Mouse (Mus musculus): Measurements from ENCODE around the gene Tmed3.

Gene Tmed3

GRCm38 (mm10) chr9:89704265-89705196 is at the start of gene Tmed3:
TSS of gene Tmed3 (minus strand) at chr9:89705068.
- DNase-seq (ENCODE audit: low spot score in 2 of 2), result peak; percentile 86 to 87

- DNase-seq (ENCODE audit: low spot score in 2 of 2), result no peak
Measured at GRCm38 (mm10) chr9:89740041-89740440, 35.2 kb upstream of the Tmed3 start.

DNA sequence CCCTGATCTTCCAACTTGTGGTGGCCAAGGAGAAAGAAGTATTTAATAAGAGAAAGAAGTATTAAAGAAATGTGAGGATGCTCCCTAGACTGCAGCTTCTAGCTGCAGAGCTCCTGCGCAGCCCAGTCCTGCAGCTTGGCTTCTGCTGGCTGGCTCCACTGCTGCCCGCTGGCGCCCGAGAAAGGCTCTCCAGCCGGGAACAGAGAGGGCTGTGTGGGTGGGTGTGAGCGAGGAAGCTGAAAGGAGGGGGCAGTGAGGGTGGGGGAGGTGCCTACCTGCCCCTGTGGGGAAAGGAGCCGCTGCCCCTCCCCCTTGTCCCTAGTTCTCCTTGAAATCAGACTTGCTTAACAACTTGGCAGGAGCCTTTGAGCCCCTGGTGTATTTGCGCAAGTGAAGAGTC is 33.4 kb upstream of the Tmed3 start, which contains the start of gene Ankrd34c:
Ankrd34c (minus strand) TSS at position 181 of the 400 bp plus-strand sequence.
- DNase-seq (ENCODE audit: low spot score in 2 of 2), result peak; percentile 13 to 15

- peak in 1 of 2 experiments; percentile 5 for DNase-seq (ENCODE audit: low spot score in 2 of 2)
Measured at GRCm38 (mm10) chr9:89737888-89738287, 33.0 kb upstream of the Tmed3 start.

- DNase-seq (ENCODE audit: low spot score in 2 of 2), result peak; percentile 6 to 8
Measured at GRCm38 (mm10) chr9:89736932-89737705, 32.3 kb upstream of the Tmed3 start.

DNA sequence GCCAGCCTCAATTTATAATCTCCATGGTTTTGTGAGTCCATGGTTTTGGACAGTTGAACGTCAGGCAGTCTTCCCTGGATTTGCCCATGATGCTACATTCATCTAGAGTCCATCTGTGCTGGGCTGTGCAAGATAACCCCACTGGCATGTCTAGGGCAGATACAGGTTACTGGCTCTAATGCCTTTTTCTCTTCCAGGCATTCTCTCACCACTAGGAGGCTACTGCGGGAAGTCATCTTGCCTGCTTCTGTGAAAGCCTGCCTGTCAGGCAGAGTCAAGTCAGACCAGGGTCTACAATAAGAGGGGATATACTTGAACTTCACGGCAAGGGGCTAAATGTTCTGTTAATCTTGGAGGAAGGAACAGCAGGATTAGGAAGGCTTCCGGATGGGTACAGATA is 2.0 kb upstream of the Tmed3 start:
- no peak for DNase-seq (ENCODE audit: low spot score in 2 of 2)

- no peak for DNase-seq (ENCODE audit: low spot score in 2 of 2)
Measured at GRCm38 (mm10) chr9:89705197-89705533, 297 bp upstream of the Tmed3 start.

DNA sequence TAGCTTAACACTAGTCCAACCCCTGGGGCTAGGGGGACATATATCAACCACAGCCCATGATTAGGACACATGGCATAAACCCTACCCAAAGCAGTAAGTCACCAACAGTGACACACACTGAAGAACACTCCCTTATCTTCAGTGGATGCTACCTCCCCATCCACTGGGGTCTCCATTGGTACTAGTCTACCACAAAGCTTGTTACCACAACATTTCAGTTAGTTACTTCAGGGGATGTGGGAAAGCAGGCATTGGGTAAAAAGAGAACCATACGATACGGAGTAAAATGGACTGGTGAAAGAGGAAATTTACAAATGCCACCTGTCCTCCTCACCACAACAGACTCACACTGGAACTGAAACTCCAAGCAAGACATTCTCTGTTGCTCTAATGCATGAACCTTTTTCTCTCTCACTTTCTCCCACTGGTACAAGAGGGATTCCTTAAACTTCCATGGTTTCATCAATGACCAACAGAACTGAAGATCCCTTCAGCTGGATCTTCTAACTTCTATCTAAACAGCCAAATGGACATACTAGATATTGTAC is 3.9 kb downstream of the Tmed3 start:
- DNase-seq (ENCODE audit: low spot score in 2 of 2), result no peak

- DNase-seq (ENCODE audit: low spot score in 2 of 2), result no peak
Measured at GRCm38 (mm10) chr9:89695143-89695542, 9.7 kb downstream of the Tmed3 start.

GRCm38 (mm10) chr9:89693670-89694069 is 11.2 kb downstream of the Tmed3 start:
- DNase-seq (ENCODE audit: low spot score in 2 of 2), result no peak

DNA sequence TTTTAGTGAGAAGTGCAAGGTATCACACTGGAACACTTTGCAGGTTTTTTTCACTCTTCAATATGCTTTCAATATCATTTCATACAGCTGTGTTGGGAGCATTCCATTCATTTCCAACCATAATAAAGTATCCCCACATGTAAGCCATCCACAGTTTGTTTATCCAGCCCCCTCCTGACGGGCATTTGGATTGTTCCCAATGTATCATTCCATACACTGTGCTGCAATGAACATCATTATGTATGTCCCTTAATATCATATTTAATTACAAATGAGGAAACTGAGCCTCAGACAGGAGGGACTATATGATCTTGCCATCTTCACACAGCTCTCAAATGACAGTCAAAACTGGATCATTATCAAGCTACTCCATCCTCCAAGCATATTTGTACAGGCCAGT is 15.7 kb downstream of the Tmed3 start:
- no peak for DNase-seq (ENCODE audit: low spot score in 2 of 2)

DNA sequence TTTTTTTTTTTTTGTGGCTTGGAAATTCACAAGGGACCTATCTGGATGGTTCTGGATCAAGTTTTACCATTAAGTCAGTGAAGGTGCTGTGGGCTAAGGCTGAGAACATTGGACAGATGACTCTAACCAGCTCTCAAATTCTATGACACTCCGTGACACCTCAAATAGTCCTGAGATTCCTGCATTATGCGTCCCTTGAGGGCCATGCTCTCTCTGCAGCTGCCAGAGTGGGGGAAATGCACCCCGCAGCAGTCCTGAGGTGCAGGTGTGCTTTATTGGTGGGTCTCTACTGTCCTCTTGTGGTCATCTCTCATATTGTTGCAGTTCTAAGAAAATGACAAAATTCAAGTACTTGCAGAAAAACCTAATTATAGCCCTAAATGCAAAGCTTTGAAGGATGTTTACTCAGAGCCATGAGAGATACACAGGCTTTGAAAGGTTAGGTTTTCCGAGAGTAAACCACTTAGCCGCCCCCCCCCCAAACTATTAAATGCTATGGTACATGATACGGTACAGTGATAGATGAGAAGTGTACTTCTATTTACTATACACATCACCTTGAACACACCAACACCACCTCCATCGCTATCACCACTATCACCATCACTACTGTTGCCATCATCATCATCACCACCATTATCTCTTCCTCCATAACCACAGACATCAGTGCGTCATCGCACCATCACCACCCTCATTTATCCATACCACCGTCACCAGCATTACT is 17.2 kb downstream of the Tmed3 start:
- no peak for DNase-seq (ENCODE audit: low spot score in 2 of 2)

DNA sequence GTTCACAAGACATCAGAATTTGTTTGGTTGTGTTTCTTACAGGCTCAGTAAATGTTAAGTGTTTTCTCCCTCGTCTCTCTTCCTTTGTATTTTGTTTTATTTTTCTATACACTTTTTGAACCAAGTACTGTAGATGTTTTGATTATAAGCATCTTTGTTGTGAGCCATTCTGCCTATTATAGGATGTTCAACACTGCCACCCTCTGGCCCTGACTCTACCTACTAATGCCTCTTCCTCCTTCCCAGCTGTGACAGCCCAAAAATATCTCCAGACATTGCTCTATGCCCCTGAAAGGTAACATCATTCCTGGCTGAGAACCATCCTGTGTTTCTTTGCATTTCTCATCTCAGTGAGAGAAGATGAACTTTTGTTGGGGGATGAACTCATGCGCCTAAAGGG is 18.6 kb downstream of the Tmed3 start:
- DNase-seq (ENCODE audit: low spot score in 2 of 2), result no peak

- no peak for DNase-seq (ENCODE audit: low spot score in 2 of 2)
Measured at GRCm38 (mm10) chr9:89678974-89679373, 25.9 kb downstream of the Tmed3 start.

DNA sequence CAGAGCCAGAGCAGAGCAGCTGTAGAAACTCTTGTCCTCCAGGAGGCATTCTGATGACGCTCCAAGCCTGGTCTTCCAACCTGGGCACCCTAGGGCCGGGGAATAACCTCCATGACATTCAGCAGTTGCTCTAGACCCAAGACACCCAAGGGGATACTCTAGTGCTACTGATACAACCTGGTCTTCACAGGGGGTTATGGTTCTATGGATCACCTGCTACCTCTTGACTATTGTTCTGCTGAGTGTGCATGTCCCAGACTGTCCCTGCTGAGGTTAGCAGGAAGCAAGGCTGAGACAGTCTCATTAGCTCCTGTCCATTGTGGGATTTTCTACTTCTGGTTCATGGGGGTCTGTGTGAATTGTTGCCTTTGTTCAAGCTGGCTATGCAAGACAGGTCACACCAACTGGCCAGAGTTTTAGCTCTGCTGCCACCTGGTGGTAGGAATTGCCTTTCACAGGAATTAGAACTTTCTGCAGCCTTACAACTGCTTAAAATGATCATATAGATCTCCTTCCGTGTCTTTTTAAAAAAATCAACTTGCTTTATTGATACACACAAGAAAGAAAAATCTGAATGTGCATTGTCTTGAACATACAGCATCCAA is 30.8 kb downstream of the Tmed3 start:
- DNase-seq (ENCODE audit: low spot score in 2 of 2), result peak; percentile 22 to 76

GRCm38 (mm10) chr9:89673402-89673801 is 31.5 kb downstream of the Tmed3 start:
- DNase-seq (ENCODE audit: low spot score in 2 of 2), result no peak

DNA sequence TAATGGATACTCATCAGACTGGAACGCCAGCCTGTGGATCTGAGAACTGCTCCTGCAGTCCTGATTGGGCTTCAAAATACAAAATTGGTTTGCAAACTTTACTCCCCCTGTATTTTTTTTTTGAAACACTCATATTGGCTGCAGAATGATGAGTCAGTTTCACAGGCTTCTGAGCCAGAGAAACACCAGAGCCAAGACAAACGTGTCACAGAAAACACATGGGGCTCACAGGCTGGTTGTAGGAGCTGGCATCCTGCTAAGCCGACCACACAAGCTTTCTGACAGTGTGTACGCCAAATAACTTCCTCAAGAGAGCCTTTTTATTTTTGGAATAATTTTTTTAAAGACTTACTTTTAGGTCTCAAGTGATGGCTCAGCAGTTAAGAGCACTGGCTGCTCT is 35.0 kb downstream of the Tmed3 start:
- DNase-seq (ENCODE audit: low spot score in 2 of 2), result peak; percentile 26 to 33

- DNase-seq (ENCODE audit: low spot score in 2 of 2), result no peak
Measured at GRCm38 (mm10) chr9:89667306-89667942, 37.4 kb downstream of the Tmed3 start.

DNA sequence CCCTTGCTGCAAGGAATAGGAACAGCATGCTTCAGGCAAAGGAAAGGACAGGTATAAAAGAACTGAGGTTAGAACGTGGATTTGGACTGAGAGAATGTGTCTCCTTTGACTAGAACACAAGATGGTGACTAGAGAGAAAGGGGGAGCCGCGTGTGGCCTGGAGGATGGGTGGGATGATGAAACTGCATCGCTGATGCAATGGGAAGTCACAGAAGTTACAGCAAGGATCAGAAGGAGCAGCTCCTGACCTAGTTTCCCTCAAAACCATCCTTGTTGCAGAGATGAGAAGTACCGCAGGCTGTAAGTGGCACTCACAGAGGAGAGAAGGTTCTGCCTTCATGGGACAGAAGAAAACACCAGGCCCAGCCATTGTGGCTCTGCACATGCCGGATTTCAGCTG is 54.0 kb downstream of the Tmed3 start:
- no peak for DNase-seq (ENCODE audit: low spot score in 2 of 2)
